Mouse (Mus musculus) T-cell, adult 2 months (primary cell): Measurements from ENCODE around the gene Cd69.

Experiments
- DNase-seq: peaks from one replicate; pipeline ENCODE4 v3.0.0; 2022; ENCODE audit warnings: low spot score

The Cd69 gene

GRCm38 (mm10) chr6:129224090-129224489 lies 51.1 kb downstream of the Cd69 start:
- no peak for DNase-seq

- DNase-seq = no peak
Measured at GRCm38 (mm10) chr6:129223611-129224010, 51.6 kb downstream of the Cd69 start.

GRCm38 (mm10) chr6:129222188-129222800 lies 52.9 kb downstream of the Cd69 start:
- no peak for DNase-seq

GRCm38 (mm10) chr6:129221053-129221452 lies 54.2 kb downstream of the Cd69 start:
- no peak for DNase-seq

GRCm38 (mm10) chr6:129219897-129220517 lies 55.2 kb downstream of the Cd69 start:
- no peak for DNase-seq

- DNase-seq = no peak
Measured at GRCm38 (mm10) chr6:129218191-129218696, 57.0 kb downstream of the Cd69 start.
